Mouse (Mus musculus) lung, adult 2 months (tissue): ENCODE results near the gene Arhgap40. TPM values are rescaled to one million over a fixed set of nuclear protein-coding genes. Genes with fewer than 3 reads are reported as not detected.

Source experiments
- DNase-seq: peaks from one replicate; pipeline ENCODE4 v3.0.0; 2022
- H3K4me1 ChIP-seq: fragments of 200-500 bp; 2 replicates; pipeline ENCODE4 v1.6.1; 2011; ENCODE audit warnings: low read length; ENCODE audit not compliant: control insufficient read depth, insufficient read depth
- H3K4me3 ChIP-seq: fragments of 200-500 bp; replicated peaks from 2 replicates; pipeline ENCODE3; 2011; ENCODE audit warnings: low read depth, mild to moderate bottlenecking, control low read depth, low read length; ENCODE audit errors: extremely low read depth
- CTCF ChIP-seq: fragments of 200-500 bp; IDR thresholded peaks from 2 replicates; pipeline ENCODE4 v1.5.1; 2011; ENCODE audit warnings: mild to moderate bottlenecking, low read length, control low read depth; ENCODE audit not compliant: insufficient read depth
- POLR2A ChIP-seq: fragments of 200-500 bp; IDR thresholded peaks from 2 replicates; pipeline ENCODE4 v1.6.1; 2011; ENCODE audit warnings: low read depth, mild to moderate bottlenecking, control low read depth, low read length, borderline replicate concordance; ENCODE audit errors: extremely low read depth
- WGBS: fragments of 180-500 bp; shearing (Covaris S2); methylation state at CpG from one replicate; pipeline ENCODE4 v1.1.7; 2018; 5-methylcytosine and 5-hydroxymethylcytosine counted together
- polyA plus RNA-seq: library from polyadenylated mRNA; depleted of rRNA; stranded (reverse); fragments of >200 nt; gene quantifications from 2 replicates; pipeline ENCODE4 v1.2.3, GENCODE M21; 2012

Arhgap40 gene
- polyA plus RNA-seq, 1 experiment = 5.6 TPM

- Histone ChIP-seq H3K4me3 (no peak overlapping the region), H3K4me1 (peaks cover 7% of the 10 kb centered on the region)
- DNase-seq = no peak
- WGBS = 66% methylated on average over 12 of the region's 12 CpGs
- TF ChIP-seq CTCF (no peak), POLR2A (no peak)
These were observed 1.3 kb downstream of the Arhgap40 start for GRCm38 (mm10) chr2:158513821-158514336.

GRCm38 (mm10) chr2:158518583-158518982 is 6.0 kb downstream of the Arhgap40 start:
- no peak for DNase-seq
- 53% methylated on average over 6 of the region's 6 CpGs for WGBS
- no peak for TF ChIP-seq CTCF
- Histone ChIP-seq H3K4me1 (peaks cover 7% of the 10 kb centered on the region), H3K4me3 (no peak overlapping the region)

- WGBS = 51% methylated on average over 11 of the region's 11 CpGs
- H3K4me3 ChIP-seq = no peak overlapping the region
- peaks cover 7% of the 10 kb centered on the region for H3K4me1 ChIP-seq
- peak; percentile 58 for DNase-seq
- TF ChIP-seq CTCF = no peak
These were observed 6.5 kb downstream of the Arhgap40 start for GRCm38 (mm10) chr2:158519071-158519470.

- DNase-seq = no peak
- 72% methylated on average over 6 of the region's 6 CpGs for WGBS
These were observed 7.2 kb downstream of the Arhgap40 start for GRCm38 (mm10) chr2:158519800-158520199.

GRCm38 (mm10) chr2:158523060-158523459 is 10.5 kb downstream of the Arhgap40 start:
- peak; percentile 79 for DNase-seq
- 57% methylated on average over 8 of the region's 8 CpGs for WGBS

More at GRCm38 (mm10) chr2:158519800-158520199, 7.2 kb downstream of the Arhgap40 start:
- no peak overlapping the region for H3K4me3 ChIP-seq
- H3K4me1 ChIP-seq = peaks cover 7% of the 10 kb centered on the region
- TF ChIP-seq POLR2A = no peak
- no peak for TF ChIP-seq CTCF

GRCm38 (mm10) chr2:158524129-158524860 is 11.7 kb downstream of the Arhgap40 start:
- TF ChIP-seq CTCF = no peak
- TF ChIP-seq POLR2A = no peak
- H3K4me3 ChIP-seq = no peak overlapping the region
- no peaks in the 10 kb centered on the region for H3K4me1 ChIP-seq
- WGBS = 69% methylated on average over 16 of the region's 16 CpGs
- DNase-seq = peak; percentile 30

More at GRCm38 (mm10) chr2:158523060-158523459, 10.5 kb downstream of the Arhgap40 start:
- H3K4me1 ChIP-seq = no peaks in the 10 kb centered on the region
- no peak overlapping the region for H3K4me3 ChIP-seq
- TF ChIP-seq CTCF = no peak
- no peak for TF ChIP-seq POLR2A

- WGBS = 4% methylated on average over 4 of the region's 4 CpGs
- TF ChIP-seq POLR2A (no peak), CTCF (peak; percentile 92)
- H3K4me3 ChIP-seq = no peak overlapping the region
- no peak for DNase-seq
- no peaks in the 10 kb centered on the region for H3K4me1 ChIP-seq
These were observed 21.5 kb downstream of the Arhgap40 start for GRCm38 (mm10) chr2:158534090-158534489.

GRCm38 (mm10) chr2:158534559-158534958 is 22.0 kb downstream of the Arhgap40 start:
- WGBS = 75% methylated on average over 8 of the region's 8 CpGs
- no peak for DNase-seq
- no peak for TF ChIP-seq CTCF
- TF ChIP-seq POLR2A = no peak
- Histone ChIP-seq H3K4me1 (no peaks in the 10 kb centered on the region), H3K4me3 (no peak overlapping the region)

- no peak overlapping the region for H3K4me3 ChIP-seq
- TF ChIP-seq POLR2A (no peak), CTCF (no peak)
- no peak for DNase-seq
- no peaks in the 10 kb centered on the region for H3K4me1 ChIP-seq
- 48% methylated on average over 24 of the region's 24 CpGs for WGBS
These were observed 27.1 kb downstream of the Arhgap40 start for GRCm38 (mm10) chr2:158539433-158540305.

GRCm38 (mm10) chr2:158541286-158541685 is 28.7 kb downstream of the Arhgap40 start:
- TF ChIP-seq CTCF (no peak), POLR2A (no peak)
- WGBS = 43% methylated on average over 4 of the region's 4 CpGs
- Histone ChIP-seq H3K4me3 (no peak overlapping the region), H3K4me1 (no peaks in the 10 kb centered on the region)
- no peak for DNase-seq
